Mouse (Mus musculus) forebrain, embryonic 15.5 days (tissue): ENCODE measurements around the gene Pdlim1. TPM values are rescaled to one million over a fixed set of nuclear protein-coding genes. Genes with fewer than 3 reads are reported as not detected.

Experiments used
- polyA plus RNA-seq: library from polyadenylated mRNA; unstranded; fragments of >200 nt; fragmentation: Nextera tagmentation; extraction: Ambion mirVana; gene quantifications from 2 replicates; pipeline ENCODE4 v1.2.1, GENCODE M21; 2015

Gene Pdlim1
- polyA plus RNA-seq, 1 experiment from 2014 or later, result 16.8 TPM

Other genes starting within 250 kb of the Pdlim1 start
- gene Cyp2c54, start 198.0 kb downstream of the Pdlim1 start, polyA plus RNA-seq, result not detected in 2 replicates
- gene Cyp2c50, start 182.2 kb downstream of the Pdlim1 start, polyA plus RNA-seq, result not detected in 2 replicates
- not detected in 2 replicates for gene Cyp2c70, start 84.5 kb downstream of the Pdlim1 start, polyA plus RNA-seq
- gene Sorbs1, start 241.9 kb upstream of the Pdlim1 start, polyA plus RNA-seq, result 111 and 118 TPM in 2 replicates